Mouse (Mus musculus) liver, embryonic 14 days (tissue): ENCODE measurements around the gene Nxnl2. TPM values are rescaled to one million over a fixed set of nuclear protein-coding genes. Genes with fewer than 3 reads are reported as not detected.

Experiments used
- polyA plus RNA-seq: library from polyadenylated mRNA; depleted of rRNA; stranded (reverse); fragments of >200 nt; gene quantifications from 2 replicates; pipeline ENCODE4 v1.2.3, GENCODE M21; 2012; rRNA removed

Nxnl2 gene
- 0.08 and 0.15 TPM in 2 replicates for polyA plus RNA-seq

GRCm38 (mm10) chr13:51170691-51171680 lies at the start of gene Nxnl2:
TSS of gene Nxnl2 (plus strand) at chr13:51171022.

Other genes starting within 250 kb of the Nxnl2 start
- gene Spin1, start 70.1 kb upstream of the Nxnl2 start, polyA plus RNA-seq: 5.2 and 6.1 TPM in 2 replicates
- 0.47 and 0.69 TPM in 2 replicates for gene S1pr3, start 237.6 kb downstream of the Nxnl2 start, polyA plus RNA-seq